Mouse (Mus musculus): ENCODE measurements around the gene Rab22a.

GRCm38 (mm10) chr2:173672328-173672896 is 12.9 kb downstream of the Rab22a start:
- no peak for TF ChIP-seq EP300 (IDR thresholded peaks at IDR 0.05; ENCODE audit: low read length)
- no peak for TF ChIP-seq NELFE (IDR thresholded peaks at IDR 0.05; ENCODE audit: low read depth, low read length)
- TF ChIP-seq POLR2AphosphoS2 (IDR thresholded peaks at IDR 0.05; ENCODE audit: low read depth, low read length) = no peak
- TF ChIP-seq ZMIZ1 (IDR thresholded peaks at IDR 0.05; ENCODE audit: low read depth, low read length) = no peak
- no peak for TF ChIP-seq HCFC1 (IDR thresholded peaks at IDR 0.05; ENCODE audit: low read depth, low read length)
- TF ChIP-seq POLR2A (IDR thresholded peaks at IDR 0.05; ENCODE audit: low read depth, low read length) = no peak
- TF ChIP-seq CTCF (conservative IDR thresholded peaks at IDR 0.05 in 1 of 2, IDR thresholded peaks at IDR 0.05 in 1 of 2; ENCODE audit: low read depth in 2 of 2, low read length in 2 of 2) = no peak
- TF ChIP-seq ZKSCAN1 (IDR thresholded peaks at IDR 0.05; ENCODE audit: borderline replicate concordance, low read depth, low read length) = no peak
- no peak for TF ChIP-seq MAZ (IDR thresholded peaks at IDR 0.05; ENCODE audit: low read depth, low read length)
- no peak for TF ChIP-seq CHD2 (IDR thresholded peaks at IDR 0.05; ENCODE audit: low read length)
- TF ChIP-seq E2F4 (IDR thresholded peaks at IDR 0.05; ENCODE audit: insufficient replicate concordance, low read depth, low read length) = no peak
